Mouse (Mus musculus): Measurements from ENCODE around the gene Kiss1. TPM values are rescaled to one million over a fixed set of nuclear protein-coding genes. Genes with fewer than 3 reads are reported as not detected.

Gene Kiss1
- polyA plus RNA-seq, 1 experiment: 0.56 TPM

DNA sequence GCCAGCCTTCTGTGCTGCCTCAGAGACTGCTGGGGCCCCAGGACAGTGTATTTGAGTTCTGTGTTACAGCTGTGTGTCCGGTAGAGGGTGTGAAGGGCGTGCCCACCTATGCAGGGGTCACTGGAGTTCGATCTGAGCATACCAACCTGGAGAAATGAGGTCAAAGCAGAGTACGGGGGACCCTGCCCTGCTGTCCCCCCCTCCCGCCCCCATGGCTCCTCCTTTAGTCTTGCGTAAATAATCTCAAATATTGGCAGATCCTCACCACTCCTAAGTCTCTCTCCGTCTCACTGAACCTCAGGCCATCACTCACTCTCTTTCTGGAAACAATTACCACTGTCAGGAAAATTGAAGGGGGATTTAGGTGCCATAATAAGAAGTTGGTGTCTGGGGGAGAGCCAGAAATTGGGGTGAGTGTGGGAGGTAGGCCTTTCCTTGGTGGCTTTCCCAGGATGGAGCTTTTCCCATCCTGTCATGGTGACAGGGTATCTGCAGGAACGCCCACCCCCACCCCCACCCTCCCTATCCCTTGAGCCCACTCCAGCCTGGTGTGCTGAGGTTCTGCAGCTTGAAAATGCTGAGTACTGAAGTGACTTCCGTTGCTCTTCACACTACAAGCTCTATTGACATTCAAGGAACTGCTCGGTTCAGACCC, 45.4 kb downstream of the Kiss1 start:
- WGBS: 56% methylated on average over 10 of the region's 10 CpGs
- DNase-seq: no peak
- no peaks in the 10 kb centered on the region for H3K4me1 ChIP-seq (ENCODE audit: control insufficient read depth, insufficient read depth, low read length)
- TF ChIP-seq CTCF (IDR thresholded peaks at IDR 0.05; ENCODE audit: insufficient read depth, low read length): no peak
- no peak for TF ChIP-seq POLR2A (IDR thresholded peaks at IDR 0.05; ENCODE audit: borderline replicate concordance, extremely low read depth, low read depth, low read length)
- no peak overlapping the region for H3K4me3 ChIP-seq (replicated peaks; ENCODE audit: extremely low read depth, low read depth, low read length)

DNA sequence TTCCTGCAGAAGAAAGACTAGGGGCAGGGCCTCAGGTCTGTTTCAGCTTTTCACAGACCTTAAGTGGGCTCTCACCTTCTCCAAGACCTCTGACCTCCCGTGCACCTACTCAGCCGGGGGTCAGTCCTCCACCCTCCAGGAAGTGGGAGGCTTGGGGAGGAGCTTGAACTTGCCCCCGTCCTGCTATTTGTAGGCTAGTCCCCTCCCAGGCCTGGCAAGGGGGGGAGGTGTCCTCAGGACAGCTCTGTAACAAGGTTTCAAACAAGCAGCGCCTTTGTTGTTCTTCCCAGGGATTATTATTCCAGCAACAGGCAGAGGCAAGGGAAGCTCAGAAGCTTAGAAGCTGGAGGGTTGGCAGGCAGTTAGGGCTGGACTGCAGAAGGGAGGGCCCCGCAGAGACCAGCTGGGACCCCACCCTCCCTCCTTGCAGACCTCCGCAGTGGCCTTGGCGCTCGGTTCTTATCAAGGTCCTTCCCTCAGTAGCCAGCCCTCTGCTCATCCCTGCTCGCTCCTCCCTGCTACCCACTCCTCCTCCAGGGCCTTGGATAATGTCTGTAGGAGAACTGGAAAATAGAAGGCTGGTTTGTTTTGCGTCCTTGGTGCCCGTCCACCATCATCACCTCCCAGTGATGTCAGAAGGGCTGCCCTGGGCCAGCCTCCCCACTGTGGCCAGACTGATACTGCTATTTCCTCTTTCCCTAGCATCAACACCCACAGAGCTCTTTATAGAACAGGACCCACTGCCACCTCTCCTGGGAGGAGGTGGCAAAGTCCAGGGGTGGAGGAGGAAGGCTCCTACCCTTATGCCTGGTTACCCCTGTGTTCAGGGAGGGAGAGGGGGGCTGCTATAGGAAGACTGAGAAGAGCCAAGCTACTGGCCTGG, 46.2 kb downstream of the Kiss1 start:
- WGBS: 37% methylated on average over 11 of the region's 11 CpGs
- Histone ChIP-seq H3K4me1 (ENCODE audit: control insufficient read depth, insufficient read depth, low read length) (no peaks in the 10 kb centered on the region), H3K4me3 (replicated peaks; ENCODE audit: extremely low read depth, low read depth, low read length) (no peak overlapping the region)
- DNase-seq: no peak
- TF ChIP-seq POLR2A (IDR thresholded peaks at IDR 0.05; ENCODE audit: borderline replicate concordance, extremely low read depth, low read depth, low read length) (no peak), CTCF (IDR thresholded peaks at IDR 0.05; ENCODE audit: insufficient read depth, low read length) (no peak)

DNA sequence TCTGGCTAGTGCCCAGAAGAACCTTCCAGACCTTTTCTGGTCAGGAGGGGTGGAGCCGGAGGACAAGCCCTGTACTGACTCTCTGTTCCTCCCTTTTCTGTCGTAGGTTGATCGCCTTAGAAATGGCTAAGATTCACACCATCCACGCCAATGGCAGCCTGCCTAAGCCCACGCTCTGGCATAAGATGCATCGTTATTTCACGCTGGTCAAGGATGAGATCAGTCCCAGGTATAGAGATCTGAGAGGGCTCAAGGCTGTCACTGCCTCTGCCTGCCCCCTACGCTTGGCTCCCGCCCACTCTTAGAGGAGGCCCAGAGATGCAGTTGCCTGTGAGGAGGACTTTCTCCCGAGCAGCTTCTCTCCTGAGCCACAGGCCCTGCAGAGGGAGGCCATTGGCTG, 47.0 kb downstream of the Kiss1 start:
- Histone ChIP-seq H3K4me1 (ENCODE audit: control insufficient read depth, insufficient read depth, low read length) (no peaks in the 10 kb centered on the region), H3K4me3 (replicated peaks; ENCODE audit: extremely low read depth, low read depth, low read length) (no peak overlapping the region)
- DNase-seq: no peak
- WGBS: 83% methylated on average over 10 of the region's 10 CpGs
- no peak for TF ChIP-seq POLR2A (IDR thresholded peaks at IDR 0.05; ENCODE audit: borderline replicate concordance, extremely low read depth, low read depth, low read length)
- TF ChIP-seq CTCF (IDR thresholded peaks at IDR 0.05; ENCODE audit: insufficient read depth, low read length): no peak

DNA sequence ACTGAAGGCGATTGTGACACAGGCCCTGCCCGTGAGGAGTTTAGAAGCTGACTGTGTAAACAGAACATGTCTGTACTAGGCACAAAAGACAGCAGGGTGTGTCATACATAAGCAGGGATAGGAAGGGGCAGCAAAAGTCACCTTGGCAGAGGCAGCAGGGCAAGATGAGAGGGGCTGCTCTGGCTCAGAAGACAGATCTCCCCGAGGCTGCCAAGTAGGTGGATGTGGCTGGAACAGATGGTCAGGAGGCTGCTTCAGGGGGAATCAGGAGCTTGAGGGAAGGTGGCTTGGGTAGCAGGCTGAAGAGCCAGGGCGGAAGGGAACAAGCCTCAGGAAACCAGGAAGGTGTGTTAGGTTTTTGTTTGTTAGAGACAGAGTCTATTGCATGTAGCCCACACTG, 48.7 kb downstream of the Kiss1 start:
- DNase-seq: no peak
- no peaks in the 10 kb centered on the region for H3K4me1 ChIP-seq (ENCODE audit: control insufficient read depth, insufficient read depth, low read length)
- WGBS: 64% methylated on average over 4 of the region's 4 CpGs
- TF ChIP-seq CTCF (IDR thresholded peaks at IDR 0.05; ENCODE audit: insufficient read depth, low read length): no peak
- TF ChIP-seq POLR2A (IDR thresholded peaks at IDR 0.05; ENCODE audit: borderline replicate concordance, extremely low read depth, low read depth, low read length): no peak
- H3K4me3 ChIP-seq (replicated peaks; ENCODE audit: extremely low read depth, low read depth, low read length): no peak overlapping the region

DNA sequence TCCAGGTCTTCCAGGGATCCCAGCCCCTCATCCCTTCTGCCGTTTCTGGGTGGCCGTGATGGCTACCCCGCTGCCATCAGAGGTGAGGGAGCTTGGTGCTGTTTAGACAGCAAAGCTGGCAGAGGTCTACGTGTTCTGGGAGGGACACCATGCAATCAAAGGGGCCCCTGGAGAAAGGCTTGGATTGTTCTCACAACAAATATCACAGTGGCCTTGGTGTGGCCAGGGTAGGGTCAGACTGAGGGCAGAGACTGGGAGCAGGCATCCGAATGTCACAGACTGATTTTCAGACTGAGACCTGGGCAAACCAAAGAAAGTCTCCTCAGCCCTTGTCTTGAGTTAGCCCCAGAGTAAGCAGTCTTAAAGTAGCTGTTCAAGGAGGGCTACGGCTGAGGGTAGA, 49.8 kb downstream of the Kiss1 start:
- no peak for TF ChIP-seq CTCF (IDR thresholded peaks at IDR 0.05; ENCODE audit: insufficient read depth, low read length)
- H3K4me3 ChIP-seq (replicated peaks; ENCODE audit: extremely low read depth, low read depth, low read length): no peak overlapping the region
- DNase-seq: no peak
- 78% methylated on average over 6 of the region's 6 CpGs for WGBS
- H3K4me1 ChIP-seq (ENCODE audit: control insufficient read depth, insufficient read depth, low read length): no peaks in the 10 kb centered on the region

DNA sequence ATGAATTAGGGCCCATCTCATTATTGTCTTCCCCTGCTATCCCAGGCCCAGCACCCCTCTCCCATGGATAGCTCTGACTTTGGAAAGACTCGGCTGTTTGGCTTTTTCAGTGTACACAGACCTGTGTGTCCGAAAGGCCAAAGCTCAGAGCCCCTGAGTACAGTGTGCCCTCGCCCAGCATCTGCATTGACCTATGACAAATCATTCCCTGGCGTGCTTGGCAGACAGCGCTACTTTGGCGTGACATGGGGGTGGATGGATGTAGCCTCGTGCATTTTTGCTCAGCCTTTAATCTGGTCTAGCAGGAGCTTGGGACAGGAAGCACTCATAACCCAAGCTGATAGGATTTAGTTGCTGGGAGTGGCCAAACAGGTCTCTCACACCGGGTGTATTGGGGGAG, 50.4 kb downstream of the Kiss1 start:
- Histone ChIP-seq H3K4me3 (replicated peaks; ENCODE audit: extremely low read depth, low read depth, low read length) (no peak overlapping the region), H3K4me1 (ENCODE audit: control insufficient read depth, insufficient read depth, low read length) (no peaks in the 10 kb centered on the region)
- TF ChIP-seq POLR2A (IDR thresholded peaks at IDR 0.05; ENCODE audit: borderline replicate concordance, extremely low read depth, low read depth, low read length) (no peak), CTCF (IDR thresholded peaks at IDR 0.05; ENCODE audit: insufficient read depth, low read length) (no peak)
- 57% methylated on average over 8 of the region's 8 CpGs for whole genome bisulfite sequencing
- DNase-seq: no peak

DNA sequence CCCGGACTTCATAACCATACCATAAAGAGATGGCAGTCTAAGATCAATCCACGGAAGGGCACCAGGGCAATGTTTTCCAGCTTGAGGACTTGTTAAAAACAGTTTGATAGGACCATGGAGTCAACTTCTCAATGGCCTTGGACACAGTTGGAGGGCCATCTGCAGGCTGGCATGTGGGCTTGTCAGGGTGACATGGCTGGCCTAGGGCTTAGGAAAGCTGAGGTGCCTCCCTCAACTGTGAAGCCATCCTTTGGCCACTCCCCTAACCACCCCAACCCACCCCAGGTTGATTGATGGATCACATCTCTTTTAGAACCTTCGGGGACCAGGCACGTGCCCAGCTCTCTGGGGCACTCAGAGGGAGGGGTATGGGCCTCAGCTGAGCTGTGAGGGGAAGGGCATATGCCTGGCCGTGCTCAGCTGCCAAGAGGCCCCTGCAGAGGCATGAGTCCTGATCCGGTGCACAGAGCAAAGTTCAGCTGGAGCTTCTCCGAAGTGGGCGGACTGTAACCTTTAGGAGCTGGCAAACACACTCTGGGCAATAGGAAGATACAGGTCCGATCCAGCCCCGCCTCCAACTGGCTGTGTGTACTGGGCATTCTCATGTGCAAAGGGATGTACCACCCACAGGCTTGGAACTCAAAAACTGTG, 54.1 kb downstream of the Kiss1 start:
- Histone ChIP-seq H3K4me1 (ENCODE audit: control insufficient read depth, insufficient read depth, low read length) (peaks cover 5% of the 10 kb centered on the region), H3K4me3 (replicated peaks; ENCODE audit: extremely low read depth, low read depth, low read length) (no peak overlapping the region)
- WGBS: 54% methylated on average over 10 of the region's 10 CpGs
- DNase-seq: no peak
- TF ChIP-seq CTCF (IDR thresholded peaks at IDR 0.05; ENCODE audit: insufficient read depth, low read length): no peak
- TF ChIP-seq POLR2A (IDR thresholded peaks at IDR 0.05; ENCODE audit: borderline replicate concordance, extremely low read depth, low read depth, low read length): no peak

DNA sequence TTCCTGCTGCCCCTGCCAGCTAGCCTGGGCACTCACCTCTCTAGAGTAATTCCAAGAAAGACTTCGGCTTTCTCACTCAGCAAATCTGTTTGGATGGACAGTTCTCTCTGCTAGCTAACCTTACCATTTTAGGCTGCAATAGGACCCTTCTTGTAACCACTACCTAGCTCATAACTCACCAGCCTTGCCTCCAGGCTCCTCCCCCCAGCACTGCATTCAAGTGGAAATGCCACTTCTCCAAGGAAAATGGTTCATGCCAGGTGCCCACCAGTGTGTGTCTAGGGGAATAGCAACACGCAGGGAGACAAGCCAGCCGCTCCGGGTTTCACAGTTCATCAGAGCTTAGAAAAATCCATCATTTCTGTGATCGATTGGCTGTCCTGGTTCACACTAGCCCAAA, 55.9 kb downstream of the Kiss1 start:
- 77% methylated on average over 5 of the region's 5 CpGs for WGBS
- DNase-seq: no peak
- H3K4me3 ChIP-seq (replicated peaks; ENCODE audit: extremely low read depth, low read depth, low read length): no peak overlapping the region
- TF ChIP-seq POLR2A (IDR thresholded peaks at IDR 0.05; ENCODE audit: borderline replicate concordance, extremely low read depth, low read depth, low read length) (no peak), CTCF (IDR thresholded peaks at IDR 0.05; ENCODE audit: insufficient read depth, low read length) (no peak)
- H3K4me1 ChIP-seq (ENCODE audit: control insufficient read depth, insufficient read depth, low read length): peaks cover 7% of the 10 kb centered on the region

Other genes with a start within 250 kb of the Kiss1 start
- 24.2 and 26.5 TPM in 2 replicates for gene Ppp1r15b, start 190.7 kb upstream of the Kiss1 start, polyA plus RNA-seq (2012; rRNA removed)
- gene Plekha6, start 157.7 kb upstream of the Kiss1 start, polyA plus RNA-seq (2012; rRNA removed): 38.4 and 39.4 TPM in 2 replicates
- 1.1 and 1.3 TPM in 2 replicates for gene Golt1a, start 12.1 kb upstream of the Kiss1 start, polyA plus RNA-seq (2012; rRNA removed)
- 0.07 TPM in 2 replicates for gene Ren1, start 28.6 kb downstream of the Kiss1 start, polyA plus RNA-seq (2012; rRNA removed)
- 0.59 and 0.93 TPM in 2 replicates for gene Etnk2, start 41.7 kb downstream of the Kiss1 start, polyA plus RNA-seq (2012; rRNA removed)
- 134 and 144 TPM in 2 replicates for gene Sox13, start 102.5 kb downstream of the Kiss1 start, polyA plus RNA-seq (2012; rRNA removed)

All from lung, adult 2 months (tissue).